Mouse (Mus musculus): ENCODE measurements at regions not wholly inside any gene's neighbourhood (a gene's known extent, or its start where the extent isn't known, plus 50 kb on each side); places are given as distances from the start of the nearest gene placed in this dataset.
A peak's percentile ranks its signal among the peaks of the same experiment; 100 is the strongest.

GRCm38 (mm10) chr14:24770015-24770977 lies 283.4 kb downstream of the Rps24 start:
- DNase-seq: no peak

DNA sequence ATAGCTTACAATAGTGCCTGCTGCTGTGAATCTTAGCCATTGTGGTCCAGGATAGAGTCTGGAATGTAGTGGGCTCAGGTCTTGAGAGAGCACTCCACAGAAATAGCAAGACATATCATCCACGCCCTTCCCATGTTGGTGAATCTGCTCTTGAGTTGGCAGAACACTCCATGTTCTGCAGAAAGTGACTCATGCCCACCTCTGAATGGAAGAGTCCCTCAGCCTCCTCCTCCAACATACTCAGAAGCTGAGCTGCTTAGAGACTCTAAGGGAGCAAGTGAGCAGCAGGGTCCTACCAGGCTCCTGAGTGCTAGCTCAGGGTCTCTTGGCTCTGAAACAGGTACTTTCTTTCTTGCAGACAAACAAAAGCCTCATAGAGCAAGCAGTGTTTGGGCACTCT lies 284.7 kb downstream of the Rps24 start:
- no peak for DNase-seq

DNA sequence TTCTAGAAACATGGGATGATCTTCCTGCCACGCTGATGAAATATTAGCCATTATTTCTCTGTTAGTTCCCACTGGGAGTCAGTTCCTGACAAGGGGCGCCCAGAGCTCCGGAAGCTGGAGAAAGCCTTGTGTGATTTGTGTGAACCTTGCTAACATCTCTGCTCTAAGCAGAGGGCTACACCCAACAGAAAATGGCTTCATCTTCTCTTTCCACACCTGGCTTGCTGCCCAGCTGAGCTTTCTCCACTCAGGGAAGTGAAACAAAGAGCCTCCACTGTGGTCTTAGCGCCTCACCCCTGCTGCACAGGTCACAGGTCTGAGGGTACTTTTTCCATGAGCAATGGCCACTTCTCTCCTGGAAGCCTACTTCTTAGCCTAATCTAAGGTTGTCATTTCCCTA lies 285.2 kb downstream of the Rps24 start:
- no peak for DNase-seq

DNA sequence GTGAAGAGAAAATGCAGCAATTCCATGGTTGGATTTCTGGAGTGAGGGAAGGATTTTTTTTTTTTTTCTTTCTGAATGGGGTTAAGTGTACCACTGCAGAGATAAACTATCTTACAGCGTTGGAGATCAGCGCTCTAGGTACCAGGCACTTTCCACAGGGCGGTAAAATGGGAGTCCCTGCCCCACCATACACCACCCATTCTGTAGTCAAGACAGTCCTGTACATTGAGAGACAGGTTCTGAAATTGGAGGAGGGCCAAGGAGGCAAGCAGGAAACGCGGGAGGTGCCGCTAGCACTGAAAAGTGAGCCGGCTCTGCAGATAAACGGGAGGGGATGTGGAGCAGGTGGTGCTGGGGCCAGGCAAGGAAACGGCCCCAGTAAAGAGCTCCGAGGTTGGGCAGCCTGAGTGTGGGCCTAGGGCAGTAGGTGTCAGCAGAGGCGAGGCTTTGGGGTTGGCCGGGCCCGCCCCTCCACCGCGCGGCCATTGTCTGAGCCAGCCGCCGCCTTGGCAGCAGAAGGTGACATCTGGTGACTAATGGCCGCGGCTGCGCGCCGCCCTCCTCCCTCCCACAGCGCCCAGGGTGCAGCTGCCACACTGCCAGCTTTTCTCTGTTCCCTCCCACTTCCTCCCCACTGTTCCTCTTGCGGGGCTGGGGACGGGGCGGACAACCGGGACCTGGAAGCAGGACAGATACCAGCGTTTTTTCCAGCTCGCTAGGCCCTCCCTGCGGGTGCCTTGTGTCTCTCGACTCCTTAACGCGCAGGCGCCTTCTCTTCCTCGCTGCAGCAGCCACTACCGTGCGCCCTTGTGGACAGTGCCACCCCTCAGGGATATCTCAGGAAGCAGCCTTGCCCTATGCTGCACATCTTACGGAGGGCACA lies 292.1 kb downstream of the Rps24 start:
- peak; percentile 69 to 73 for DNase-seq

- DNase-seq: no peak
Measured at GRCm38 (mm10) chr14:24781674-24782073, 294.7 kb downstream of the Rps24 start.

GRCm38 (mm10) chr14:24783889-24784288 lies 297.0 kb downstream of the Rps24 start:
- no peak for DNase-seq

DNA sequence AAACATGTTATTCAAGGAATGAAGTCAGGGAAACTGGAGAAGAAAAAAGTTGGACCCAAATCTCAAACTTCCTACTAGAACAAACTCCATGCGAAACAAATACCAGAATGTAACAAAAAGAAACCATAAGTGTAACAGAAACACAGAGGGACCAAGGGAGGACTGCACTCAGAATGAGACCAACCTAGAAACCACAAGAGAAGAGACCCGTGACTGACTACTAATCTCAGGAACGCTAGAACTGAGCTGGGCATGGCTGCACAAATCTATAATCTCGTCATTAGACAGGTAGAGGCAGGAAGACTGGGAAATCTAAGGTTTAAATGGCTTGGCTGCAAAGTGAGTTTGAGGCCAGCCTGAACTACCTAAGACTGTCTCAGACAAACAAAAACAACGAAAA lies 298.5 kb downstream of the Rps24 start:
- DNase-seq: no peak

DNA sequence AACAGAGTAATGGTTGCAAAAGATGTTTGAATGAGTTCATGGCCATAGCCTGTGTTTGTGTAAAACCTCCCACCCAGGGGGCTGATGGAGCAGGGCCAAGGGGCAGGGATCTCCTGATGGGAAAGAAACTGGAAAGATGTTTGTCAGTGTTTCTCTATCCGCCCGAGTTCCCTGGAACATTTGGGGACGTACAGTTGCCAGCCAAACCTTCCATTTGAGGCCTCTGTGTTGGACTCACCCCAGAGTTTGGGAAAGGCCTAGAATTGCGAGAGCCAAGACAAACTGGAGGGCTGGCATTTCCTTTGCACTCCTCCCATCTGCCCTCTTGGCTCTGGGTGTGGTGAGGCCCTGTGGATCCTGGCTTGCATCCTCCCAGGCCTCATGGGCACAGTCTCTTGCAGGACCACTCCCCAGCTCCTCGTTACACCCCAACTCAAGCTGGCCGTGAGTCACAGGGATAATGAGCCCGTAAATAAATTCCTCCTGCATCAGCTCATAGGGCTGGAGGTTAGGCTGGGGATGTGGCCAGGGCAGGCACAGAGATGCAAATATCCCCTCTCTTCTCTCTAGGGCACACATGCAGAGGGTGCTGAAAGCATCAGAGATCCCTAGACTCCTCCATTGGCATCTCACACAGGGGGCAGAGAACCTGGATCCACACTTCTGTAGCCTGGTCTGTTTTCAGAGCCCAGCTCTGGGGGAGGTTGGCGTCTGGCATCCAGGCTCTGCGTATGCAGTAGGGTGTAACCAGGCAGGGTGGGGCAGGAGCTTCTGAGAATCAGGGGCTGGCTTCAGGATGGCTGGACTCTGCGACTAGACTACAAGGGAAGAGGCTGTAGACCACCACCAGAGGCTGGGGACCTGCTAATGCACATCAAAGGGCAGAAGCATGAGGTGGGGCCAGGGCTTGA lies 306.7 kb downstream of the Rps24 start:
- DNase-seq: no peak

- DNase-seq: no peak
Measured at GRCm38 (mm10) chr14:24794359-24794845, 307.5 kb downstream of the Rps24 start.

DNA sequence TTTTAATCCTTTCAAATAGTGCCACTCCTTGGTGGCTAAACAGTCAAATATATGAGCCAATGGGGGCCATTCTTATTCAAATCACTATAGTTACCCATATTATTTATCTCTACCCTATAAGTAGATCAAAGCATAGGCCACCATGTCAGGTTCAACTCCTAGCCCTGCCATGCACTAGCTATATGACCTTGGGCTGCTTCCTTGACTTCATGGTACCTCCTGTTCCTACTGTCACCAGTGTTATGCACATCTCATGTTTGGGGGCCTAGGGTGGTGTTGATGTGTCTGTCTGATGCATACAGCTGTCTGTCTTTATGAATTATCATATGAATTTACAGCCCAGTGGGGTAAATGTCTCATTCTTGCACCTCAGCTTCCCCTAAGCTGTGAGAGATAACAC lies 310.6 kb downstream of the Rps24 start:
- DNase-seq: no peak

DNA sequence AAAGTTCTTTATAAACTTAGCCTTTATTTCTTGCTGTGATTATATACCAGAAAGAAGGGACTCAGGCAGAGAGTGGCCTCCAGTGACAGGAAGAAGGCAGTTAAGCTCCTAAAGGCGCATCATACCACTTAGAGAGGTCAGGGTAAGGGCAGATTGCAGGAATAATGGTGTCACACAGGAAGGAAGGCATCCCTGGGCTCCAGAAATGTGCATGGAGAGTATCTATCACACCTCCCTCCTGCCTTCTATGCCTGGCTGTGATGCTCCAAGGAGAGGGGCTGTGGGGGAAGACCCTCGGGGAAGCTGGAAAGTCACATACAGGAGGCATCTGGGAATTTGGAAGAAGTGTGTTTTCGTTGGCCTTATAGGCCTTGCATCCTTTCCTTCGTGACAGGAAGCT lies 311.1 kb downstream of the Rps24 start:
- no peak for DNase-seq

GRCm38 (mm10) chr14:24803001-24803655 lies 316.2 kb downstream of the Rps24 start:
- no peak for DNase-seq

DNA sequence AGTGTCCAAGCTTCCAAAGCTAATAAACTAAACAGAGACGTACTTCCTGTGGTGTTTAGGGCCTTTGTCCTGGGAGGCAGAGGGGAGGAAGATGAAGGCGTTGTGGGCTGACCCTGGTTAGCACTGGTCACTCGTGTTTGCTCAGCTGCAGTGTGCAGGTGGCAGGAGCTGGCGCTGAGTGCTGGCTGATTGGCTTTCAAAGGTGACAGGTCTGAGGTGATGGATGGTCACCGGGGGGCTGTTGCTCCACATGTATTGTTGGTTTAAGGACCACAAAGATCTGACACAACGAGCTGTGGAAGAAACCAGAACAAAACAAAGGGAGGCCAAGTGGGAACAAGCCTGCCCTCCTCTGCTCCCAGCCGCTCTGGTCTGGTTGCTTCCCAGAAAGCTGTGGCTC lies 320.1 kb downstream of the Rps24 start:
- DNase-seq: no peak

GRCm38 (mm10) chr14:24822876-24823567 lies 336.1 kb downstream of the Rps24 start:
- DNase-seq: no peak

GRCm38 (mm10) chr14:24824351-24824750 lies 337.4 kb downstream of the Rps24 start:
- no peak for DNase-seq

DNA sequence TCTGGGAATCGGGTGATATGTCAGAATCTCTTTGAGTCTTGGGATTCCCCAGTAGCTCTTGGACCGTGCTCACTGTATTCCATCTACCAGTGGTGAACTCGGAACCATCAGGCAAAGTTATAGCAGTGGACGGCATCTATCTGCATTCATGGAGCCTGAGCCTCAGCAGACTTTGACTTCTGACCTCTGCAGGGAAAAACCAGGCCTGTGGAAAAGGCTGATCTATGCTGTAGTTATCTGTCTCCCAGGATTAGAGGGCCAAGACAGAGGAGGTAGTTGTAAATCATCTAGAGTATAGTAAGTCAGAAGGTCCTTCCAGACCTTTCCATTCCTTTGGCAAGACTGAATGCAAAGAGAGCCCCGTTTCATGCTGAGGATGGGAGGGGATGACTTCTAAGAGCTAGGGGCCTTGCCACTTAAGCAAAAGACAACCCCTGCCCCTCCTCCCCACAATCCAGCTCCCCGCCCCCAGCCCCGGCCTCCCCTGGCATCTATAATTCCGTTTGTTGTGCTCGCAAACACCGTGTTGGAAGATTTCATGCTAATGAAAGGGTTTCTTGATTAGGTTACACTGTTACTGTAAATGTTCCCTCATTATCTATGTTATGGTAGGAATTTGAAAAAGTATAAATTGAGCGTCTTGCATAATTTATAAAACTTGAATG lies 338.9 kb downstream of the Rps24 start:
- DNase-seq: no peak

DNA sequence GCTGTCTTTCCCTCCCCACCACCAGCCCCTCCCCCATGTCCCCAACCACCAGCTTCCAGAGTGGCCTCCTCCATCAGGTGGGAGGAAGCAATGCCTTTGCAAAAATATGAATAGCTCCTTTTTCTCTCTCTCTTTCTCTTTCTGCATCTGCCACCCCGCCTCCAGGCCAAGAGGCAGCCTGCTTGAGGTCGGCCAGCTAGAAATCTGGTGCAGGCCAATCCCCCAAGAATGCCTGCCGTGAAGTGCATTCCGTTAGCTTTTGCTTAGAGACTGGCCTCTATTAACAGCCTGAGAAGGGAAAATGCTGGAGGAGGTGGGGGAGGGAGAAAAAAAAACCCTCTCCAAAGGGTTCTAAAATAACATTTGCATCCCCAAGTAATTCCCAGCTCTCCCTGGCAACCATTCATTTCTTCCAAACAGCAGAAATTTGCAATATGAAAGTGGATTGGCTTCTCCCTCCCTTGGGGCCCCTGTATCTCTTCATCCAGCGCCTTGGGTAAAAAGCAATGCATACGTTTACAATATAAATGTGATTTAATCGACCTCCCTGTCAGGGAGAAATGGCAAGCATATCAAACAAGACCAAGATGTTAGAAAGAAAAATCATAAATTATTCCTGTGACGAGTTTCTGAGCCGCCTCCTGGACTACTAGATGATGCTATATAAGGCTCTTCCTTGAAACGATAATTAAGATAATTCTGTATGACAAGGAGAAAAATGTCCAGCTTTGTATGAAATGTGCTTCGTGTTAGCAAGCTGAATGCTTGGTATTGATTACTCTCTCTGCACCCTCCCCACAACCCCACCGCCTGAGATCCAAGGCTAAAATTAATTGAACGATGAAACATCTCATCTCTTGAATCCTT lies 339.8 kb downstream of the Rps24 start:
- no peak for DNase-seq

- DNase-seq: no peak
Measured at GRCm38 (mm10) chr14:24827381-24828031, 340.6 kb downstream of the Rps24 start.

DNA sequence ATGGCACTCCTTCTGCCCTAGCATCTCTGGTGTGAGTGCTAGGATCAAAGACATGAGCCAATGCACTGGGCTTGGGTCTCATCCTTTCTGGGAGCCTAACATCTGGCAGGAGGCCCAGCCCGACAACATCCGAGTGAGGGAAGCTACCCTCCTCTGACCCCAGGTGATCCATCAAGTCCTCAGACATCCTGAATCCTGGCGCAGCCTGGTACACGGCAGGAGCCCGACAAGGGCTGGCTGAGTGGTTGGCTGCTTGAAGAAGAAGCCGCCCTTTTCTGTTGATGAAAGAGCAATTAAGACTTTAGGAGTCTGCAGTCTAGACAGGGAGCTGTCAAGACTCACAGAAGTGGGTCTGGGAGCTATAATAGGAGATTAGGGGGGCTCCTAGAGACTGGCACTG lies 342.1 kb downstream of the Rps24 start:
- DNase-seq: no peak

All from thymus, postnatal 36 days (tissue).